Mouse (Mus musculus) liver, embryonic 16.5 days (tissue): ENCODE results near the gene Vstm5. TPM values are rescaled to one million over a fixed set of nuclear protein-coding genes. Genes with fewer than 3 reads are reported as not detected.
"Not testable (repeated sequence)": the region's sequence is repeated elsewhere in the genome, so short reads cannot be mapped to it uniquely, and the experiment has no call there.

Source experiments
- ATAC-seq: fragments of 200-750 bp; cut with Nextera tagmentation; 2 replicates; pipeline ENCODE4 v1.8.0; 2017; ENCODE audit warnings: low read depth, mild to moderate bottlenecking, moderate number of reproducible peaks, moderate library complexity
- H3K27ac ChIP-seq: fragments of 300-500 bp; sonication (generic); 2 replicates; pipeline ENCODE4 v1.5.1; 2014; ENCODE audit warnings: mild to moderate bottlenecking, low read length
- H3K27me3 ChIP-seq: fragments of 300-500 bp; sonication (generic); 2 replicates; pipeline ENCODE4 v1.6.1; 2014; ENCODE audit warnings: low read depth, low read length, mixed read lengths; ENCODE audit not compliant: control insufficient read depth, insufficient read depth
- H3K36me3 ChIP-seq: fragments of 300-500 bp; sonication (generic); 2 replicates; pipeline ENCODE4 v1.6.1; 2014; ENCODE audit warnings: mild to moderate bottlenecking; ENCODE audit not compliant: control insufficient read depth, insufficient read depth
- H3K4me1 ChIP-seq: fragments of 300-500 bp; sonication (generic); 2 replicates; pipeline ENCODE4 v1.6.1; 2014; ENCODE audit warnings: low read depth, low read length, mixed read lengths; ENCODE audit not compliant: control insufficient read depth
- H3K4me2 ChIP-seq: fragments of 300-500 bp; sonication (generic); 2 replicates; pipeline ENCODE4 v1.6.1; 2014; ENCODE audit warnings: low read depth, low read length, mixed read lengths
- H3K4me3 ChIP-seq: fragments of 300-500 bp; sonication (generic); 2 replicates; pipeline ENCODE4 v1.5.1; 2014; ENCODE audit warnings: low read depth, mild to moderate bottlenecking, low read length
- H3K9ac ChIP-seq: fragments of 300-500 bp; sonication (generic); 2 replicates; pipeline ENCODE4 v1.6.1; 2014; ENCODE audit warnings: low read depth, low read length
- H3K9me3 ChIP-seq: fragments of 300-500 bp; sonication (generic); replicated peaks from 2 replicates; pipeline ENCODE4 v1.6.1; 2016; ENCODE audit warnings: low read length; ENCODE audit not compliant: control insufficient read depth
- whole genome bisulfite sequencing: fragments of 180-500 bp; shearing (Covaris S2); extraction: QIAGEN DNeasy Blood & Tissue Kit; methylation state at CpG from one replicate; pipeline ENCODE4 v1.1.7; 2014; ENCODE audit not compliant: insufficient replicate concordance; 5-methylcytosine and 5-hydroxymethylcytosine counted together
- polyA plus RNA-seq: library from polyadenylated mRNA; unstranded; fragments of >200 nt; fragmentation: Nextera tagmentation; extraction: Ambion mirVana; gene quantifications from 2 replicates; pipeline ENCODE4 v1.2.1, GENCODE M21; 2015

Gene Vstm5
- polyA plus RNA-seq, 1 experiment from 2014 or later = 0.30 TPM

- no peaks in the 10 kb centered on the region for H3K36me3 ChIP-seq
- H3K4me3 ChIP-seq = no peak overlapping the region
- no peaks in the 10 kb centered on the region for H3K27me3 ChIP-seq
- 69% methylated on average over 5 of the region's 5 CpGs for WGBS
- H3K4me2 ChIP-seq = no peak overlapping the region
- H3K9ac ChIP-seq = no peak overlapping the region
- no peak for ATAC-seq
- H3K4me1 ChIP-seq = no peaks in the 10 kb centered on the region
- no peak overlapping the region for H3K27ac ChIP-seq
- no peaks in the 10 kb centered on the region for H3K9me3 ChIP-seq
These were observed 61.2 kb downstream of the Vstm5 start for GRCm38 (mm10) chr9:15300056-15300455.

- Histone ChIP-seq H3K4me3 (peak overlapping the region; percentile 12; the same call in 1 of the 2 replicates), H3K9ac (peak overlapping the region; percentile 33), H3K4me1 (peaks cover 6% of the 10 kb centered on the region), H3K27ac (peak overlapping the region; percentile 65), H3K36me3 (no peaks in the 10 kb centered on the region), H3K9me3 (no peaks in the 10 kb centered on the region), H3K4me2 (peak overlapping the region; percentile 36), H3K27me3 (no peaks in the 10 kb centered on the region)
- peak; percentile 14; the same call in 1 of the 2 replicates for ATAC-seq
- WGBS = 26% methylated on average over 6 of the region's 6 CpGs
These were observed 62.6 kb downstream of the Vstm5 start for GRCm38 (mm10) chr9:15301399-15301798.

- not testable (repeated sequence) for H3K4me1 ChIP-seq, H3K4me2 ChIP-seq, H3K36me3 ChIP-seq, H3K9me3 ChIP-seq, ATAC-seq, H3K27me3 ChIP-seq, H3K27ac ChIP-seq, H3K4me3 ChIP-seq, H3K9ac ChIP-seq
- WGBS = 73% methylated on average over 6 of the region's 6 CpGs
These were observed 63.2 kb downstream of the Vstm5 start for GRCm38 (mm10) chr9:15302006-15302405.

GRCm38 (mm10) chr9:15302881-15303280 lies 64.0 kb downstream of the Vstm5 start:
- Histone ChIP-seq H3K4me2 (no peak overlapping the region), H3K9ac (no peak overlapping the region), H3K9me3 (no peaks in the 10 kb centered on the region), H3K27ac (no peak overlapping the region), H3K4me1 (peaks cover 18% of the 10 kb centered on the region), H3K27me3 (no peaks in the 10 kb centered on the region), H3K36me3 (no peaks in the 10 kb centered on the region), H3K4me3 (no peak overlapping the region)
- WGBS = 73% methylated on average over 2 of the region's 2 CpGs
- ATAC-seq = no peak

GRCm38 (mm10) chr9:15305503-15306397 lies 66.9 kb downstream of the Vstm5 start, which contains the start of gene Taf1d:
Taf1d (plus strand) TSS chr9:15306214.
- H3K4me1 ChIP-seq = peaks cover 25% of the 10 kb centered on the region
- H3K9ac ChIP-seq = peak within 1 kb of the TSS; percentile 94
- peak within 1 kb of the TSS; percentile 93 for H3K27ac ChIP-seq
- H3K27me3 ChIP-seq = no peaks in the 10 kb centered on the region
- H3K36me3 ChIP-seq = peaks cover 17% of the 10 kb centered on the region
- WGBS = 9% methylated on average over 45 of the region's 45 CpGs
- peak within 1 kb of the TSS; percentile 93 for H3K4me3 ChIP-seq
- H3K9me3 ChIP-seq = no peaks in the 10 kb centered on the region
- peak; percentile 93 for ATAC-seq
- H3K4me2 ChIP-seq = peak within 1 kb of the TSS; percentile 95

- no peak for ATAC-seq
- 0% methylated on average over 35 of the region's 35 CpGs for WGBS
- Histone ChIP-seq H3K4me3 (peak within 1 kb of the TSS; percentile 93), H3K27me3 (no peaks in the 10 kb centered on the region), H3K4me1 (peaks cover 25% of the 10 kb centered on the region), H3K4me2 (peak within 1 kb of the TSS; percentile 95), H3K9me3 (no peaks in the 10 kb centered on the region), H3K27ac (peak within 1 kb of the TSS; percentile 93), H3K9ac (peak within 1 kb of the TSS; percentile 94), H3K36me3 (peaks cover 17% of the 10 kb centered on the region)
These were observed 67.7 kb downstream of the Vstm5 start, which contains the start of gene 4931406C07Rik for GRCm38 (mm10) chr9:15306398-15307119. 4931406C07Rik (minus strand) TSS chr9:15306448.

- Histone ChIP-seq H3K9me3 (no peaks in the 10 kb centered on the region), H3K4me3 (peak overlapping the region; percentile 93), H3K4me2 (peak overlapping the region; percentile 95), H3K9ac (peak overlapping the region; percentile 94), H3K4me1 (peaks cover 25% of the 10 kb centered on the region), H3K27ac (no peak overlapping the region), H3K27me3 (no peaks in the 10 kb centered on the region), H3K36me3 (peaks cover 23% of the 10 kb centered on the region)
- ATAC-seq = no peak
- WGBS = 5% methylated on average over 6 of the region's 6 CpGs
These were observed 68.4 kb downstream of the Vstm5 start for GRCm38 (mm10) chr9:15307257-15307656.

GRCm38 (mm10) chr9:15308254-15308653 lies 69.4 kb downstream of the Vstm5 start:
- no peaks in the 10 kb centered on the region for H3K27me3 ChIP-seq
- H3K9me3 ChIP-seq = no peaks in the 10 kb centered on the region
- H3K9ac ChIP-seq = no peak overlapping the region
- H3K4me1 ChIP-seq = peaks cover 25% of the 10 kb centered on the region
- ATAC-seq = no peak
- H3K36me3 ChIP-seq = peaks cover 29% of the 10 kb centered on the region
- no peak overlapping the region for H3K4me3 ChIP-seq
- H3K4me2 ChIP-seq = peak overlapping the region; percentile 1; the same call in 1 of the 2 replicates
- no peak overlapping the region for H3K27ac ChIP-seq
- WGBS = 20% methylated on average over 2 of the region's 2 CpGs
